Mouse (Mus musculus) erythroblast, embryonic 14.5 days (primary cell): Measurements from ENCODE around the gene Eepd1.

Source experiments
- GATA1 ChIP-seq: IDR thresholded peaks from 2 replicates; pipeline ENCODE4 v1.6.1; 2012; ENCODE audit warnings: low read length, inconsistent platforms, mixed read lengths
- TAL1 ChIP-seq: IDR thresholded peaks from 3 replicates; pipeline ENCODE4 v1.6.1; 2012; ENCODE audit warnings: low read length, inconsistent platforms, mixed read lengths

DNA sequence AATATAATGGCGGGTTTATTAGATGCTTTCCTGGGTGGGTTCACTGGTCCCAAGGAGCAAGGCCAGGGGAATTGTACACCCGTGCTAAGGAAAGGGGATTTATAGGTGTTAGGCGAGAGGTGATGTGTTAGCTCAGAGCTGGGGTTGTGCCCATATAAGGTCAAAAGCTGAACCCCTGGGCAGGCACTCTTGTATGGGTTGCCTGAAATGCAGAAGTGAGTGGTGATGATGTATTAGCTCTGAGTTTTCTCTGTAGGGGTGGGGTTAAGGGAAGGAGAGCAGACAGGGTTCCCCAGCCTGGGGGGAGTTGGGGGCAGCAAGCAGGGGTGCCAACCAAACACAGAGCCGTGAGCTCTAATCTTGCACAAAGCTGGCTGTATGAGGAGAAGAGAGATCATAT lies 60.0 kb downstream of the Eepd1 start:
- TF ChIP-seq TAL1: no peak
- TF ChIP-seq GATA1: no peak
